Mouse (Mus musculus): ENCODE measurements around the gene B4galt7.
"Not testable (repeated sequence)": the region's sequence is repeated elsewhere in the genome, so short reads cannot be mapped to it uniquely, and the experiment has no call there.

Gene B4galt7

DNA sequence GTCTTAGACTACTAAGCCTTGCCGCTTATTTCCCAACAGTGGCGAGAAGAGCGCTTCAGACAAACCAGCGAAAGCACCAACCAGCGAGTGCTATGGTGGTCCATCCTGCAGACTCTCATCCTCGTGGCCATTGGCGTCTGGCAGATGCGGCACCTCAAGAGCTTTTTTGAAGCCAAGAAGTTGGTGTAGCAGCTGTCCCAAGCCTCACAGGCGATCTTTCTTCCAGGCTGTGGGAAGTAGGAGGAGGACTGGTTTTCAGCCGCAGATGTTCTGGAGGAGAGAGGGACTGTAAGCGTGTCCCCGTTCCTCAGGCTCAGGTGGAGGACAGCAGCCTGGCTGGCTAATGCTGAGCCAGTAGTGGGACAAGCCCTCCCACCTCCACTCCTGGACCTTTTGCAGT, 2.9 kb upstream of the B4galt7 start:
- DNase-seq (ENCODE audit: low spot score), result no peak

DNA sequence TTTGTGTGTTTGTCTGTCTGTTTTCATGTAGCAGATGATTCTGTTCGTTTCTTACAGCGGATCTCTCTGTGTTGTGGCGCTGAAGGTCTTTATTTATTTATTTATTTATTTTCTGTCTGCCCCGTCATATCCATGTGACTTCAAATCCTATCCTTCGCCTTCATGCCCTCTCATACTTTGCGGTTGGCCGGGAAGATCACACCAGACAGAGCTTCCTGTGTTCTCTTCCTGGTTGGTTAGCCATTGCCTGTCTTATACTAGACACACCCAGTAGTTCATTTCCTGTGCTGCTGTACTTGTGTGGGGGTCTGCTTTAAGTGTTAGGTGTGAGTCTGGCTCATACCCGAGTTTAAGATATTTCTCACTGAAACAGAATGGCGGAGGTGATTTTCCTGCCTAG, 961 bp downstream of the B4galt7 start:
- peak; percentile 24 for DNase-seq (ENCODE audit: low spot score)

DNA sequence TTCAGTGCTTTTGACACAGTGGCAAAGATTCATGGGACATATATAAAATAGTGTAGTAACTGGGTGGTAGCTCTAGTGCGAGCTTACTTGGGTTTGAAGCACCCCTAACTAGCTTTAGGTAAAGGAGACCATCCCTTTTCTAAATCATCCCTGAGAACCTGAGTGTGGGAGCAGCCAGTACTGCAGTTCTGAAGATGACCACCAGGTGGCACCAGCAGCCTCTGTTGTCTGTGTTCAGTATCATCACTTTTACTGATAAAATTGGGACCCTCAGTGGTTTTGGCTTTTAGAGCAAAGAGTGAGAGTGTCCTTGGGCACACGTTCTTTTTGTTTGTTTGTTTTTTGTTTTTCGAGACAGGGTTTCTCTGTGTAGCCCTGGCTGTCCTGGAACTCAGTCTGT, 1.9 kb downstream of the B4galt7 start:
- DNase-seq (ENCODE audit: low spot score), result peak; percentile 77

DNA sequence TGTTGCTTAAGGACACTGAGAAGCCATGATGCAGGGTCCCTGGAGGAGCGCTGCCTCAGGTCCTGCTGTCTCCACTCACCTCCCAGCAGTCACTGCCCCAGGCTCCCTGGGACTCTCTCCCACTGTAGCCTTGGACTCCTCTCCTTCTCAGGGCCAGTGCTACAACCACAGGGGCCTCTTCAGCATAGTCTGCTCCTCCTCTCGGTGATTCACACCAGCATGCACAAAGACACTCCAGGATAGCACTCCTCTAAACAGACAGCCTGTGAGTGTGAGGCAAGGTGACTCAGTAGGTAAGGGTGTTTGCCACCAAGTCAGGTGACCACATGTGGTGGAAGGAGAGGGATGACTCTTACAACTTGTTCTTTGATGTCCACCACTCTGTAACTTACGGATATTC, 4.9 kb downstream of the B4galt7 start:
- DNase-seq (ENCODE audit: low spot score), result no peak

DNA sequence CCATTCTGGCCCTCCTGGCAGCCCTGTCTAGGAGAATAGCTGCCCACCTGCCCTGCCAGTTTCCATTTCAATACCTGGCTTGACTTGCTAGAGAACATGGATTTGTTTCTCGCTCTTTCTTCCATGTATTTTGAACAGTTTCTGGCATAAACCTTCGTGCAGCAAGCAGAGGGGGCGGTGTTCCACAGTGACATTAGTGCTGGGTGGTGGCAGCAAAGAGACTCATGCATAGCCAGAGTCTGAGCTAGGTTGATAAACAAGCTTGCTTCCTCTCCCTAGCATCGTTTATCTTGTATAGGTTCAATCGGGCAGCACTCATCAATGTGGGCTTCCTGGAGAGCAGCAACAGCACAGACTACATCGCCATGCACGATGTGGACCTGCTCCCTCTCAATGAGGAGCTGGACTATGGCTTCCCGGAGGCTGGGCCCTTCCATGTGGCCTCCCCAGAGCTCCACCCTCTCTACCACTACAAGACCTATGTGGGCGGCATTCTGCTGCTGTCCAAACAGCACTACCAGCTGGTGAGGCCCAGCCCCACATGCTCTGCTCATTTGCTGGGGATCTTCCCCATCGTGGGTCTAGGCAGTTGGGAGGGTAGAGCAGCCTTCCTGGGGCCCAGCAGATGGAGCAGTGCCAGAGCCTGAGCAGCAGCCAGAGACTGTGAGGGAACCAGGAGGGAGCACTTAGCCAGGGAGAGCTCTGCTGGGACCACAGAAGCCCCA, 7.4 kb downstream of the B4galt7 start:
- DNase-seq (ENCODE audit: low spot score), result no peak

DNA sequence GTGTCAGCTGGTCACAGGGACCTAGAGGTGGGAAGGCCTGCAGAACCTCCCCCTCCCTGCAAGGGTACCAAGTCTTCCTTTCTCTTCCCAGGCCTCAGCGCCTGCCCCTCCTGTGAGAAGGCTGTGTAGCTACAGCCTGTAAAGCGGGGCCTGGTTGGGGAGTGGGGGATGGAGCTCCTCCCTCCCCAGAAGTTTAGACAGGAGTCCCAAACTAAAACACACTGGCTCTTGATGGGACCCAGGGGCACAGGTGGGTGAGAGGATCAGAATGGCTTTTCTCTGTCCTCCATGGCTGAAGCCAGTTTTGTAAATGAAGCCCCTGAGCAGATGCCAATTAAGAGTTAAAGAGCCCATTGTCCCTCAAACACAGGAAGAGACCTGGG, 7.9 kb downstream of the B4galt7 start:
- DNase-seq (ENCODE audit: low spot score), result no peak

DNA sequence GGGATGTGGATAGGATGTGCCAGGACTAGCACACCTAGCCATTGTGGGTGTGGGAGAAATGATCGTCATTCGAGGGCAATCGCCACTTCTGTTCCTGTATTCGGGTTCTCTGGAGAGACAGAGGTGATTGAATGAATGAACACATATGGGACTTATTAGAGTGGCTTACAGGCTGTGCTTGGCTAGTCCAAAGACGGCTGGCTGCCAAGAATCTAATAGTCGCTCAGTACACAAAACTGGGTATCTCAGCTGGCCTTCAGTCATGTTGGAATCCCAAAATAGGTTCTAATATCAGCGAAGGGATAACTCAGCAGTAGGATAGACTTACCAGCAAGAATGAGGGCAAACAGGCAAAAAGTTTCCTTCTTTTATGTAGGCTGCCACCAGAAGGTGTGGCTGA, 12.3 kb downstream of the B4galt7 start:
- DNase-seq (ENCODE audit: low spot score), result peak; percentile 26

DNA sequence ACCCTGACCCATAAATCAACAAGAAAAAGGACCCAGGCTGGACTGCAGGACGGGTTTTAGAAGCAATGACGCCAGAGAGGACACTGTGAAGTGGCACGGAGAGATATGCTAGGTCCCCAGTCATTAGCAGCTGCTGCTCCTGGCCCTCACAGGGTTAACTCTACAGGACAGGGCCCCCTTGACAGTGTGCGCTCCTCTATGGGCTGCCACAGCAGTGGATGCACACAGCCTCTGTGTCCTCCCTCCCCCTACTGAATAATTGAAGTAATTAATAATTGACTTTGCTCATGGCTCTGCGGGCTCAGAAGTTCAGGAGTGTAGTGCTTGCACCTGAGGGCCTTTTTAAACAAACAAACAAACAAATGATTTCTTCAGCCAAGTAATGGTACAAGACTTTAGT, 13.8 kb downstream of the B4galt7 start:
- DNase-seq (ENCODE audit: low spot score), result no peak

DNA sequence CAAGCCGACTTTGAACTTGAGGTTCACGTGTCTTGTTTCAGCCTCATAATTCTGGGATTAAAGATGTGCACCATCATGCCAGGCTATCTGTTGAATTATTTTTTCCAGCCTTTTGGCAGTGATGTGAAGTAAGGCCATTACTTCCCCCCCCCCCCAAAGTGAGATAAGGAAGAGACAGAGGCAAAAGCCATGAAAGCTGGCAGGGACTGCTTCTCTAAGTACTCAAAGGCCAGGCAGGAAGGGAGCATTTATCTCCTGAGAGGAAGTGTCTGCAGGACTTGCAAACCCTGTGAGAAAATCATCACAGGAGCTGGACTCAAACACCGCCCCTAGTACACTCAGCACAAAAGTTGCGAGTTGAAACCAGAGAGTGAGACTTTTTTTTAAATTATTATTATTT, 19.6 kb downstream of the B4galt7 start:
- no peak for DNase-seq (ENCODE audit: low spot score)

DNA sequence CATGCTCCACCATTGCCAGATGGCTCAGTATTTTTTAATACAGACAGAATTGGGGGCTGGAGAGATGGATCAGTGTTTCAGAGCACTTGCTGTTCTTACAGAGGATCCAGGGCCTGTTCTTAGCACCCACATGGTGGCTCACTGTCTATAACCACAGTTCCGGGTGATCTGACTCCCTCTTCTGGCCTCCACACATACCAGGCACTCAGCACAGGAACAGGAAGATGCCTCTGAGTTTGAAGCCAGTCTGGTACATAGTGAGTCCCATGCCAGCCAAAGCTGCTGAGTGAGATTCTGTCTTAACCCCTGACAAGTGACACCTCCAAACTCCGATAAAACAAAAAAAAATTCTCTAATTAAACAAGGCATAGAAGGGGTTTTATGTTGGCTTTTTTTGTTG, 20.6 kb downstream of the B4galt7 start:
- no peak for DNase-seq (ENCODE audit: low spot score)

DNA sequence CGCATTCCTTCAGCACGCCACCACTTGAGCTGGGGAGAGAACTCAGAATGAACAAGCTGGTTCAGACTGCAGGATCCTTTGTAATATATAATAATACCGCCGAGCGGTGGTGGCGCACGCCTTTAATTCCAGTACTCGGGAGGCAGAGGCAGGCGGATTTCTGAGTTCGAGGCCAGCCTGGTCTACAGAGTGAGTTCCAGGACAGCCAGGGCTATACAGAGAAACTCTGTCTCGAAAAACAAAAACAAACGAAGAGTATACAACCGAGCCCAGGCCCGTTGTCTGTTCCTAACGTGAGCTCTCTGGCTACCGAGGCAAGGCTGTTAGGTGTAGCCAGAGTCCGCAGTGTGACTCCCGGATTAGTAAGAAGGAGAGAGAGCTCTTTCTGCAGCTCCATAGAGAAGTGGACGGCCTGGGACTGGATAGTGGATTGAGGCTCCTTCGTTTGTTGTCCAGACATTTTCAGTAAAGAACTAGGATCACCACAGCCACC, 22.5 kb downstream of the B4galt7 start:
- DNase-seq (ENCODE audit: low spot score), result not testable (repeated sequence)

DNA sequence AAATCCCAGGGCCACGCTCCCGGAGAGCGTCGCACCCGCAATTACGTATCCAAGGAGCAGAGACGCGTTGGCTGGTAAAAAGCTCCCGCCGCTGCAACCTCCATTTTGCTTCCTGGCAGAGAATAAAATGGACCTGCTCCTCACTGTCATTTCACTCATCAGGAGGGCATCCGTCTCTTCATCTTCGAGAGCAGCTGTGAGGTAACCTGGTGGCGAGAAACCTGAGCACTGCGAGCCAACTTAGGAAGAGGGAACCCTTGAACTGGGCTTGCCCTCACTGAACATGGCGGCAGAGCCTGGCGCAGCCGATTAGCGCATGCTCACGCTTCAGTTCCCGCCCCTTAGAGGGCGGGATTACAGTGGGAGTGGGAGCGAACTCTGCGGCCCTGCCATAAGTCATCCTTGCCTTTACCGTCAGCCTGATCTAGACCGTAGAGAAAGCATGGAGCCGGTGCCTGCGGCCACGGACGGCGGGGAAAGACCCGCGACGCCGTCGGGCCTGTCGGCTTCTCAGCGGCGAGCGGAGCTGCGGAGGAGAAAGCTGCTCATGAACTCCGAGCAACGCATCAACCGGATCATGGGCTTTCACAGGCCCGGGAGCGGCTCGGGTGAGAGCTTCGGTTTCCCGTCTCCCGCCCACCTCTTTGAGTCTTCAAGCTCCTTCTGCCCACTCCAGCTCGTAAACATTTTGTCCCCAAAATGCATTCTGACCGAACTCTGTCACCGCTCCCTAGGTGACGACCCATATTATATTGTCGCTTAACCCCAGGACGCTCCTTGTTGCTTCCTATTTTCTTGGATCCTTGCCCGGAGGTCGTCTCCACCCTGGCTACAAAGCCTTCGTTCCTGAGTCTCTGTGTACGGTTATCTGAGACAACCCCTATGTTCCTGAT, 23.2 kb downstream of the B4galt7 start, which contains the start of gene Caml:
Caml (plus strand) TSS at position 357 of the 893 bp plus-strand sequence.
- peak; percentile 93 for DNase-seq (ENCODE audit: low spot score)

DNA sequence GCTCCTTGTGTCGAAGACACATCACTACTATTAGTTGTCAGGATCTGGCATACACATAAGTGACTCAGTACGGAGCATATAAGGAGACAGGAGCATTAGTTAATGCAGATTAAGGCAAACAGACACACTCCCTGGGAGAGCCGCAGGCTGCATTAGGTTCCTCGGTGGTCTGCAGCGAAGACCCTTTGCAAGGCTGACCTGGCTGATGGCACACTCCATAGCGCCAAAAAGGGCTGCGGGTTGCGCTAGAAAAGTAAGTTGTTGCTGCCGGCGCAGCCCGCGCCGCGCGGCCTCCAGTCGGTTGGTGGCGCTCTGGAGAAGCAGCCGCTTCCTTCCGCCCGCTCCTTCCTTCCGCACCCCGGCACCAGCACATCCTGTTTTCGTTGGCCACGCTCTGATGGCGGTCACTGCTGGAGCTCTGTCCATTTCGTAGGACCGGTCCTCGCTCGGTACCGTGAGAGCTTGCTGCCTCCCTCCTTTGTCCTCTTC, 35.0 kb downstream of the B4galt7 start, which contains the start of gene Ddx46:
Ddx46 (plus strand) TSS at position 389 of the 489 bp plus-strand sequence.
- peak; percentile 81 for DNase-seq (ENCODE audit: low spot score)

DNA sequence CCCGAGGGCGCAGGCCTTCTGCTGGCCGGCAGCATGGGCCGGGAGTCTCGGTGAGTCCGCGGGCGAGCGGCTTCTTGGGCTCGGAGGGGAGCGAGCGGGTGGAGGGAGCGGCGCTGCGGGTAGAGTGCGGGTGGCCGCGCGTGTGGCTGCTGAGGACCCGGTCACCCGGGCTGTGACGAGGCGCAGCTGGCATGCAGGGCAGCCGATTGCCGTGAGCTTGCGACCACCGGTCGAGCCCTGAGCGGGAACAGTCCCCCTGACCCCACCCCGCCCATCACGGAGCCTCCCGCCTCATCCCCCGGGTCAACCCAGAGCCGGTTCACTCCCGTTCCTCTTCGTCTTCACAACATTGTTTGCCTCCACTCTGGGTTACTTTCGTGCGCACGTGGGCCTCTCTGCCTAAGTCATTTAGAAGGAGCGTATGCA, 35.5 kb downstream of the B4galt7 start:
- peak; percentile 21 for DNase-seq (ENCODE audit: low spot score)

DNA sequence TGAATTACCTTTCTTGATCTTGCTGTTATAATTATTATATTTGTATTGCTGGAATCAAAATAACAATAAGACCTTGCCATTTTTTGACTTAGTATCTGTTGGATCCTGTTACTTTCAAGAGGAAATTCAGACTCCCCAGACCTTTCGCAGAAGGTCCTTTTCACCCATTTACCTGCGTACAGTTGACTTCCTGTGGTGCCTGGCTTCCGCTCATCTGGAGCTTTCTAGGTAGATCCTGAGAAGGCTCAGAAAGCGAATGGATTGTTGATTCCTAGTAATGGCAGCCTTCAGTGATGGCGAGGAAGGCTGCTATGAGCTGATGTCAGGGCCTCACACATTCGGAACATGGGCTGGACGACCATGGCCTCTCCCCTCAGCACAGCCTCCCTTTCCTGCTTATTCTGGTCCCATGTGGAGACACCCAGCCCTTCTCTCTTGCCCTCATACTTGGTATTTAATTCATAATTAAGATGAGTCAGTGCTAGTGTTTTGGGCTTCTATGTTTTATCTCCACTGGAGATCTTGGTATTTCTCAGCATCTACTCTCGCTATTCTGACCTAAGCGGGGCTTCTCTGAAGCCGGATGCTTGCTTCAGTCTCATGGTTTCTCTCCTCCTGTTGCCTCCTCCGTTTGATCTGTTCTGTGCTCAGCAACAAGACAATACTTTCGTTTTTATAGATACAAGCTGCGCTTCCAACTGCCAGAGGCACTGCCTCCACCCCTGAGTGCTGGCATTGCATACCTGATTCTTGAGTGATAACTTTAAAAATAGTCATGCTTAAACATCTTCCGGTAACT, 36.7 kb downstream of the B4galt7 start:
- no peak for DNase-seq (ENCODE audit: low spot score)

DNA sequence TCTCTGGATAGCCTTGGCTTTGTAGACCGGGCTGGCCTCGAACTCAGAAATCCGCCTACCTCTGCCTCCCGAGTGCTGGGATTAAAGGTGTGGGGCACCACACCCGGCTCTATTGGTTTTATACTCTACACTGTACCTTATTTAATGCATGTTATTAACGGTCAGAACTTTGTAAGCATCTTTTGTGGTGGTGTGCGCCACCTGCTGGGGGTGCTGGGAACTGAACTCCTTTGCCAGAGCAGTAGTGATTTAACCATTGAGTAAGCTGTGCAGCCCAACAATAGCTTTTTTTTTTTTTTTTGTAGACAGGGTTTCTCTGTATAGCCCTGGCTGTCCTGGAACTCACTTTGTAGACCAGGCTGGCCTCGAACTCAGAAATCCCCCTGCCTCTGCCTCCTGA, 40.8 kb downstream of the B4galt7 start:
- peak; percentile 81 for DNase-seq (ENCODE audit: low spot score)

DNA sequence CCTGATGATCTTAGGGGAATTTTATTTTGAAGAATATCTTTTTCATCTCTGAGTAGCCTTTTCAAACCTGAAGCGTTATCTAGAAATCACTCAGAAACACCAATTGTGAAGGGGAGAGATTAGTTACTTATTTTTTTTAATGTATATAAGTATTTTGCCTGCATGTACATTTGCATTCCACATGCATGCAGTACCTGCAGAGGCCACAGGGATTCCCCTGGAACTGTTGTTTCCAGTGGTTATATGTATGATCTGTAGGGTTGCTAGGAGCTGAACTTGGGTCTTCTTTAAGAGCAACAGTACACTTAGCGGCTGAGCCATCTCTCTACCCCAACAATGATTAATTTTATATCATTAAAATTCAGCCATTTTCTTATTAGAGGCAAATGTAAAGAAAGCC, 44.8 kb downstream of the B4galt7 start:
- DNase-seq (ENCODE audit: low spot score), result no peak

DNA sequence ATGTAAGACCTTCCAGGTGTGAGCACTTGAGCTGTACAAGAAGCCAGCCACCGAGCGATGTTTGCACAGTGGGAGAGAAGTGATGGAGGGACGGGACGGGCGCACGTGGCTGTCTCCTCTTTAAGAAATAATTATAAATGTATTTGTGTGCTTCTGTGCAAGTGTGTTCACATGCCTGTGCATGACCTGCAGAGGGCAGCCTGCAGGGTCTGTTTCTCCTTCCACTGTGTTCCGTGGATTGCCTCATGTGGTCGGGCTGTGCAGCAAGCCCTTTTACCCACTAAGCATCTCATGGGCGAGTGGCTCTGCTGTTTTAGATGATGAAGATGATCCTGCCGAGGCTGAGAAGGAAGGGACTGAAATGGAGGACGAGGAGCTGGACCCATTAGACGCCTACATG, 50.4 kb downstream of the B4galt7 start:
- no peak for DNase-seq (ENCODE audit: low spot score)

DNA sequence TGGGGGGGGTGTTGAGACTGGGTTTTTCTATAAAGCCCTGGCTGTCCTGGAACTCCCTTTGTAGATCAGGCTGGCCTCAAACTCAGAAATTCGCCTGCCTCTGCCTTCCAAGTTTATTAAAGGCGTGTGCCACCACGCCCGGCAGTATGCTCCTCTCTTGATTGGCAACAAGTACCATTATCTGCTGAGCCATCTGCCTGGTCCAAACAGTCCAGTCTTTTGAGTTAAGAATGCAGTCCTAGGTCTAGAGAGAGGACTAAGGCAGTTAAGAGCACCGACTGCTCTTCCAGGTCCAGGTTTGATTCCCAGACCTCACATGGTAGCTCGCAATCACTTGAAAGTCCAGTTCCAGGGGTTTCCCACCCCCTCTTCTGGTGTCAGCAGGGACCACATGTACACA, 51.3 kb downstream of the B4galt7 start:
- DNase-seq (ENCODE audit: low spot score), result no peak
